Mouse (Mus musculus): ENCODE data around the gene Tcl1b2.
"Not testable (repeated sequence)": the region's sequence is repeated elsewhere in the genome, so short reads cannot be mapped to it uniquely, and the experiment has no call there.

- TF ChIP-seq CTCF (IDR thresholded peaks at IDR 0.05; ENCODE audit: low read depth): peak; percentile 61
- TF ChIP-seq EP300 (optimal IDR thresholded peaks at IDR 0.05): not testable (repeated sequence)
These were observed 43.2 kb downstream of the Tcl1b2 start for GRCm38 (mm10) chr12:105188980-105189379.

All from stomach, postnatal 0 days (tissue).